Mouse (Mus musculus) adrenal gland, postnatal 10 days (tissue): Measurements from ENCODE around the gene Taf3. TPM values are rescaled to one million over a fixed set of nuclear protein-coding genes. Genes with fewer than 3 reads are reported as not detected.

ENCODE experiments used
- DNase-seq: peaks from one replicate; pipeline ENCODE4 v3.0.0; 2021; ENCODE audit warnings: mixed read lengths
- total RNA-seq, 2 experiments: library from RNA; stranded (reverse); gene quantifications; 2 replicates each; pipeline ENCODE4 v1.2.3; 2021

Gene Taf3
- total RNA-seq, 2 experiments from 2014 or later, result 9.6 to 10.6 TPM

GRCm38 (mm10) chr2:10010263-10010909 is 38.0 kb downstream of the Taf3 start:
- DNase-seq, result peak; percentile 35

GRCm38 (mm10) chr2:10009671-10010254 is 38.6 kb downstream of the Taf3 start:
- peak; percentile 16 for DNase-seq

GRCm38 (mm10) chr2:10008593-10008992 is 39.8 kb downstream of the Taf3 start:
- no peak for DNase-seq

GRCm38 (mm10) chr2:10004960-10005621 is 43.3 kb downstream of the Taf3 start:
- no peak for DNase-seq

GRCm38 (mm10) chr2:10003358-10003757 is 45.0 kb downstream of the Taf3 start:
- peak; percentile 60 for DNase-seq

GRCm38 (mm10) chr2:10001591-10001990 is 46.8 kb downstream of the Taf3 start:
- DNase-seq, result no peak

GRCm38 (mm10) chr2:9997535-9997934 is 50.9 kb downstream of the Taf3 start:
- no peak for DNase-seq

GRCm38 (mm10) chr2:9996111-9996510 is 52.3 kb downstream of the Taf3 start:
- no peak for DNase-seq

- no peak for DNase-seq
Measured at GRCm38 (mm10) chr2:9990690-9991229, 57.6 kb downstream of the Taf3 start.

GRCm38 (mm10) chr2:9989649-9990547 is 58.5 kb downstream of the Taf3 start:
- DNase-seq, result no peak

GRCm38 (mm10) chr2:9988290-9988689 is 60.1 kb downstream of the Taf3 start:
- no peak for DNase-seq

- peak; percentile 26 for DNase-seq
Measured at GRCm38 (mm10) chr2:9985979-9986447, 62.4 kb downstream of the Taf3 start.

- no peak for DNase-seq
Measured at GRCm38 (mm10) chr2:9982446-9982845, 66.0 kb downstream of the Taf3 start.

- no peak for DNase-seq
Measured at GRCm38 (mm10) chr2:9971927-9972326, 76.5 kb downstream of the Taf3 start.

- DNase-seq, result no peak
Measured at GRCm38 (mm10) chr2:9970579-9970978, 77.8 kb downstream of the Taf3 start.

- no peak for DNase-seq
Measured at GRCm38 (mm10) chr2:9970178-9970577, 78.2 kb downstream of the Taf3 start.

GRCm38 (mm10) chr2:9969734-9970133 is 78.7 kb downstream of the Taf3 start:
- DNase-seq, result no peak

GRCm38 (mm10) chr2:9966634-9967033 is 81.8 kb downstream of the Taf3 start:
- DNase-seq, result no peak

GRCm38 (mm10) chr2:9965608-9966007 is 82.8 kb downstream of the Taf3 start:
- DNase-seq, result no peak

- DNase-seq, result no peak
Measured at GRCm38 (mm10) chr2:9962871-9963270, 85.5 kb downstream of the Taf3 start.

GRCm38 (mm10) chr2:9961708-9962107 is 86.7 kb downstream of the Taf3 start:
- DNase-seq, result no peak

GRCm38 (mm10) chr2:9958011-9958410 is 90.4 kb downstream of the Taf3 start:
- no peak for DNase-seq
